Mouse (Mus musculus) midbrain, embryonic 15.5 days (tissue): ENCODE results near the gene Mecom. TPM values are rescaled to one million over a fixed set of nuclear protein-coding genes. Genes with fewer than 3 reads are reported as not detected.
A peak's percentile ranks its signal among the peaks of the same experiment; 100 is the strongest.

Source experiments
- ATAC-seq: fragments of 200-750 bp; cut with Nextera tagmentation; replicated peaks from 2 replicates; pipeline ENCODE4 v1.8.0; 2017; ENCODE audit warnings: moderate TSS enrichment
- H3K27ac ChIP-seq: fragments of 300-500 bp; sonication (generic); 2 replicates; pipeline ENCODE4 v1.5.1; 2015; ENCODE audit warnings: mild to moderate bottlenecking, inconsistent platforms
- H3K27me3 ChIP-seq: fragments of 300-500 bp; sonication (generic); replicated peaks from 2 replicates; pipeline ENCODE4 v1.6.1; 2015; ENCODE audit warnings: inconsistent platforms
- H3K36me3 ChIP-seq: fragments of 300-500 bp; sonication (generic); replicated peaks from 2 replicates; pipeline ENCODE4 v1.6.1; 2015; ENCODE audit warnings: inconsistent platforms
- H3K4me1 ChIP-seq: fragments of 300-500 bp; sonication (generic); 2 replicates; pipeline ENCODE4 v1.6.1; 2015; ENCODE audit warnings: inconsistent platforms
- H3K4me2 ChIP-seq: fragments of 300-500 bp; sonication (generic); 2 replicates; pipeline ENCODE4 v1.6.1; 2015; ENCODE audit warnings: inconsistent platforms, mild to moderate bottlenecking, moderate library complexity
- H3K4me3 ChIP-seq: fragments of 300-500 bp; sonication (generic); 2 replicates; pipeline ENCODE4 v1.5.1; 2015; ENCODE audit warnings: mild to moderate bottlenecking, inconsistent platforms
- H3K9ac ChIP-seq: fragments of 300-500 bp; sonication (generic); 2 replicates; pipeline ENCODE4 v1.6.1; 2015; ENCODE audit warnings: mild to moderate bottlenecking, inconsistent platforms
- H3K9me3 ChIP-seq: fragments of 300-500 bp; sonication (generic); 2 replicates; pipeline ENCODE4 v1.6.1; 2016; ENCODE audit warnings: inconsistent platforms
- WGBS: fragments of 180-500 bp; shearing (Covaris S2); methylation state at CpG from one replicate; pipeline ENCODE4 v1.1.7; 2015; ENCODE audit warnings: mixed read lengths; 5-methylcytosine and 5-hydroxymethylcytosine counted together
- polyA plus RNA-seq: library from polyadenylated mRNA; unstranded; fragments of >200 nt; fragmentation: Nextera tagmentation; extraction: Ambion mirVana; gene quantifications from 2 replicates; pipeline ENCODE4 v1.2.1, GENCODE M21; 2015

The Mecom gene
- polyA plus RNA-seq, 1 experiment from 2014 or later, result 5.2 TPM

DNA sequence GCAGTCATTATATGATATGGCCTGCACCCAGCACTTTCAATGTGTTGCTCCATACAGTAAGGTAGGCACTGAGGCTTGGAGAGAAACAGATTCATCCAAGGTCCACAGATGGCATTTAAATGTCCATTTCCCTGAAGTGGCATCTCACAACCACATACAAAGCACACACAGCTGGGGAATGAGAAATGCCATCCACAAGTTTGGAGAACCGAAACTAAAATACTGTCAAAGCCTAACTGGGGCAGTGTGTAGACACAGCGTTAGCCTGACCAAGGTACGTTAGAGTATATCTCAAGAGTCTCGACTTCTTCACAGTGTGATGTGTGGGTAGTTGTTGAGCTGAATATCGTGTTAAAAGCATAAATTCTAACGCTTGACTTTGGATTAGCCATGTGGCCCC lies 133.6 kb downstream of the Mecom start:
- Histone ChIP-seq H3K4me1 (peaks cover 14% of the 10 kb centered on the region), H3K27me3 (no peaks in the 10 kb centered on the region), H3K36me3 (no peaks in the 10 kb centered on the region), H3K4me2 (no peak overlapping the region), H3K9me3 (no peaks in the 10 kb centered on the region), H3K9ac (no peak overlapping the region), H3K27ac (no peak overlapping the region), H3K4me3 (no peak overlapping the region)
- ATAC-seq, result no peak
- 91% methylated on average over 6 of the region's 6 CpGs for WGBS

DNA sequence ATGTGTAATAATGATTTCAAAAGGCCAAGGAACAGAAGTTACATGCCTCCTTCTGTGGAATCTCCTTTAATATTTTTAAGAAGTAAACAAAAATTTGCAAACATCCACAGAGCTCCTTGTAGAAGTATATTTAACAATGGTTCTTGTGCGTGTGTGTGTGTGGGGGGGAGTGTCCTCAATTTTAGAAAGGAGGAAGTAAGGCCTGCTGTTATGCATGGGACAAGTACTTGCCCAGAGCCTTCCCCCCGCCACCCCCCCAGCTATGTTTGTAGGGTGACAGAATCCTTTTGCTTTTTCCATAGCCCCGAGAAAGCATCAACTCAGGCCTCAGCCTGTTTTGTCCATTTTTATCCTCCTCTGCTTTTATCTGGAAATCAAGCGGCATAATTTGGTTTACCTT lies 137.0 kb downstream of the Mecom start:
- H3K4me2 ChIP-seq, result no peak overlapping the region
- no peaks in the 10 kb centered on the region for H3K27me3 ChIP-seq
- H3K36me3 ChIP-seq, result no peaks in the 10 kb centered on the region
- 41% methylated on average over 4 of the region's 4 CpGs for WGBS
- H3K9me3 ChIP-seq, result no peaks in the 10 kb centered on the region
- no peak overlapping the region for H3K27ac ChIP-seq
- H3K4me3 ChIP-seq, result no peak overlapping the region
- no peak overlapping the region for H3K9ac ChIP-seq
- no peak for ATAC-seq
- H3K4me1 ChIP-seq, result no peaks in the 10 kb centered on the region

DNA sequence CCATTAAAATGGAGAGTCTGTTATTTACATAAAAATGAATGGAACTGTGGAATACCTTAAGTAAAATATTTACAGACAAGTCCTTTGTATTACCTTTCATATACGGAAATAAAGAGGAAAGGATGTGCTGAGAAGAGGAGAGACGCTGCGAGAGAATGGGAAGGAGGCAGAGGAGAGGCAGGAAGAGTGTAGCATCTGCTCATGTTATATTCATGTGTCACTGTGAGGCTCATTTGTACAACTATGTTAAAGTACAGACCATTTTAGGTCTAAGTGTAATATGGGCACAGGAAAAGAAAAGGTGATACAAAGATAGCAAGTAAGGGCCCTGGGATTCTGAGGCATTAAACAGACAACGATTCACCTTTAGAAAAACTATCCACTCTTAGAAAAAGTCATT lies 143.0 kb downstream of the Mecom start:
- no peak overlapping the region for H3K4me2 ChIP-seq
- no peak for ATAC-seq
- H3K27ac ChIP-seq, result no peak overlapping the region
- no peaks in the 10 kb centered on the region for H3K27me3 ChIP-seq
- H3K4me3 ChIP-seq, result no peak overlapping the region
- no peaks in the 10 kb centered on the region for H3K9me3 ChIP-seq
- no peak overlapping the region for H3K9ac ChIP-seq
- no peaks in the 10 kb centered on the region for H3K36me3 ChIP-seq
- no peaks in the 10 kb centered on the region for H3K4me1 ChIP-seq
- 64% methylated on average over 4 of the region's 4 CpGs for WGBS

DNA sequence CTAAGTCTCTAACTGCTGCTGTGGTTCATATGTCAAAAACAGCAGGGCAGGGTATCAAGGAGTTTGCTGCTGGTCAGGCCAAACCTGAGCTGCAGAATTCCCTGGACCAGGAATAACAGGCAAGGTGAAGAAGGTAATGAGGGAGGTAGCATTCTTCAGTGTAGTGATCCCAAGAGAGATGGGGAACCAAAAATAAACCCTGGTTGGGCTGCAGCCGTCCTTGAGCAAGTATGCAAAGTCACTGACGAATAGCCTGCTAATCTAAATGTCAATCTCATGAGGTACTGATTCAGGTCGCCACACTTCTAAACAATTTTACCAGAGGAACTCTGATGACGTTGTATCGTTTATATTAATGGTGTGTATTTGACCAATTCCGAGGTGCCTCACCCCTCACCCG lies 148.9 kb downstream of the Mecom start:
- H3K9me3 ChIP-seq, result no peaks in the 10 kb centered on the region
- WGBS, result 90% methylated on average over 7 of the region's 7 CpGs
- H3K27me3 ChIP-seq, result no peaks in the 10 kb centered on the region

DNA sequence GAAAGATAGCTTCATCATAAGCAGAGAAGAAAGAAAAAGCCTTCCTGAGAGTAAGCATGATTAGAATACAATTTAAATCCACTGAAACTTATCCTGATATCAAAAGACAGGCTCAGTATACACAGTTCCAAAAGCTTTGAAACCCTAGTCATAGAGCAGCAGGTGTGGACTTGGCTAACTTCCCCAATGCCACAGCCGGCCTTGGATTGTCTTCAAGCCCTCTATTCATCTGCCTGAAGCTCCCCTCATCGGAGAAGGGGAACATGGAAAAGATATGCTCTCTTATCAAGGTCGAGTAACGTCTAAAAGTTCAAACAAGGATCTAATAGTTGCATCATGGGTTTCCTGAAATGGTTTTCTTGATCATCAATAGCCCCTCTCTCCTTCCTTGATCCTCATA lies 152.9 kb downstream of the Mecom start:
- no peak for ATAC-seq
- H3K4me1 ChIP-seq, result no peaks in the 10 kb centered on the region
- H3K9ac ChIP-seq, result no peak overlapping the region
- no peak overlapping the region for H3K4me2 ChIP-seq
- no peak overlapping the region for H3K27ac ChIP-seq
- H3K36me3 ChIP-seq, result no peaks in the 10 kb centered on the region
- H3K4me3 ChIP-seq, result no peak overlapping the region
- H3K9me3 ChIP-seq, result no peaks in the 10 kb centered on the region
- WGBS, result 85% methylated on average over 4 of the region's 4 CpGs
- H3K27me3 ChIP-seq, result no peaks in the 10 kb centered on the region

More for the DNA sequence above, 148.9 kb downstream of the Mecom start:
- ATAC-seq, result no peak
- Histone ChIP-seq H3K4me3 (no peak overlapping the region), H3K4me2 (no peak overlapping the region), H3K36me3 (no peaks in the 10 kb centered on the region), H3K27ac (no peak overlapping the region), H3K4me1 (no peaks in the 10 kb centered on the region), H3K9ac (no peak overlapping the region)

DNA sequence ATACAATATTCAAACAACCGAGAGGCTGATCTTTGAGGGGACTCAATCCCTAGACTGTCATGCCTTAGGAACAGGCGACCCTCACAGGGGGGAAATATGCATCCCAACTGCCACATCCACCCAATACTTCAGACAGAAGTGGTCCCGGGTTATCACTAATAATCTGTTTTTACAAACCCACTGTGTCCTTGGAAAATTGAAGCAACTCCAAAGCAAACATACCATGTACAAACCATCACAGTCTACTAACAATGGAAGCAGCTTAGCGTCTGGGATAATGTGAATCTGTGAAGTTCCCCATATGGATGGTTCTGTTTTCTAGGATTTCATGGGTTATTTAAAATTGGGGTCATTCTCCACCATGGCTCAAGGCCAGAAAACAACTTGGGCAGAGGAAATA lies 155.1 kb downstream of the Mecom start:
- Histone ChIP-seq H3K4me1 (no peaks in the 10 kb centered on the region), H3K27me3 (no peaks in the 10 kb centered on the region), H3K9ac (no peak overlapping the region), H3K4me3 (no peak overlapping the region), H3K9me3 (no peaks in the 10 kb centered on the region), H3K36me3 (no peaks in the 10 kb centered on the region), H3K27ac (no peak overlapping the region), H3K4me2 (no peak overlapping the region)
- ATAC-seq, result no peak
- WGBS, result 66% methylated on average over 4 of the region's 4 CpGs

DNA sequence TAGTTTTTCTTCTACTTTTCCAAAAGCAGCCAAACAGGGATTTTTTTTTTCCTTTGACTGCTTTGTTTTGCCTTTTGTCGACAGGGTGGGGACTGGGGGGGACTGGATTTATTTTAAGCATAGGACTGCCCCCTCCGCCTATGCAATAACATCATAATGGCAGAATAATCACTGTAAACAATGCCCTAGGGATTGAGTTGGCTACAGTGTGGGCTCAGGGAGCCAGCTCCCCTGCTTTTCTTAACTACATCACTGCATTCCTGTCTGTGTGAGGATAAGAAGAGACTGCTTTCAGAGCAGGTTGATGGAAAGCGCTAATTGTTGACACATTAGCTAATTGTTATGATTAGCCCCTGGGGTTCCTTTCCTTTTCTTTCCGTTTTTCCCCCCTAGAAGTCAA lies 155.6 kb downstream of the Mecom start:
- H3K4me2 ChIP-seq, result no peak overlapping the region
- 38% methylated on average over 4 of the region's 4 CpGs for WGBS
- H3K27me3 ChIP-seq, result no peaks in the 10 kb centered on the region
- no peaks in the 10 kb centered on the region for H3K9me3 ChIP-seq
- H3K4me1 ChIP-seq, result no peaks in the 10 kb centered on the region
- no peak overlapping the region for H3K27ac ChIP-seq
- no peaks in the 10 kb centered on the region for H3K36me3 ChIP-seq
- ATAC-seq, result no peak
- H3K4me3 ChIP-seq, result no peak overlapping the region
- no peak overlapping the region for H3K9ac ChIP-seq

DNA sequence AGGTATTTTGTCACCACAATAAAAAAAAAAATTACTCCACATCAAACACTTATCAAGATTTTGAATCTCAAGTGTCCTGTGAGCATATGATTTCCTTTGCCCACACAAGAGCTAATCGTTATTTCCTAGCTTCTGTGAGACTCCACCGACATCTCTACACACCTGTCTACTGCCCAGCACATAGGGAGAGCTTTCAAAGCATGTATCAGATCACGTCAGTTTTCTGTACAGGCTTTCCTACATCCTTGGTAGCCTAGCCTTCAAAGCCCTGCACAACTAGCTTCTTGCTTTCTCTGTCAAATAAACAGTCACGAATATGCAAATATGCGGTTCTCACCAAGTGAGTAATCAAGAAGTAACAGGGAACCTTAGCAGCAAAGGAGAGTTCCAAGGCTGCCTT lies 157.5 kb downstream of the Mecom start:
- H3K27ac ChIP-seq, result no peak overlapping the region
- H3K4me1 ChIP-seq, result no peaks in the 10 kb centered on the region
- no peak overlapping the region for H3K4me2 ChIP-seq
- no peak overlapping the region for H3K4me3 ChIP-seq
- H3K9me3 ChIP-seq, result no peaks in the 10 kb centered on the region
- H3K27me3 ChIP-seq, result no peaks in the 10 kb centered on the region
- H3K9ac ChIP-seq, result no peak overlapping the region
- 92% methylated on average over 5 of the region's 5 CpGs for WGBS
- ATAC-seq, result no peak
- no peaks in the 10 kb centered on the region for H3K36me3 ChIP-seq

DNA sequence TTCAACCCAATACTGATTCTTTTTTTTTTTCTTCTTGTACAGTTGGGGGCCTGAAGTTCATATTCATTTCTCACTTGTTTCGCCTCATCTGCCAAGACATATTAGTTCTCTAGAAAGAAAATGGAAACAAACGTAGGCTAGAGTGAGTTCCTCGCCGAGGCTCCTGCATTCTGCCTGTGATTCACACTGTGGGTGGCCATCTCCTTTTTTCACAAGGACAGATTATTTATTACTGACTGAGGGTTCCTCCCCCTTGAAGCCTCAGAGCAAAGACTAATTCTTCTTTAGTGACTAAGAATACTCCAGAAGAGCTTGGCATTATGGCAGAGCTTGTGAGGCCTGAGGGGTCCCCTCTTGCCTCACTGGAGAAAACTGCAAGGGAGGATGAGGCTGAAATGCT lies 167.5 kb downstream of the Mecom start:
- Histone ChIP-seq H3K4me1 (no peaks in the 10 kb centered on the region), H3K27ac (no peak overlapping the region), H3K36me3 (no peaks in the 10 kb centered on the region), H3K27me3 (no peaks in the 10 kb centered on the region), H3K4me2 (no peak overlapping the region), H3K9ac (no peak overlapping the region), H3K4me3 (no peak overlapping the region), H3K9me3 (no peaks in the 10 kb centered on the region)
- 53% methylated on average over 4 of the region's 4 CpGs for WGBS
- ATAC-seq, result no peak

DNA sequence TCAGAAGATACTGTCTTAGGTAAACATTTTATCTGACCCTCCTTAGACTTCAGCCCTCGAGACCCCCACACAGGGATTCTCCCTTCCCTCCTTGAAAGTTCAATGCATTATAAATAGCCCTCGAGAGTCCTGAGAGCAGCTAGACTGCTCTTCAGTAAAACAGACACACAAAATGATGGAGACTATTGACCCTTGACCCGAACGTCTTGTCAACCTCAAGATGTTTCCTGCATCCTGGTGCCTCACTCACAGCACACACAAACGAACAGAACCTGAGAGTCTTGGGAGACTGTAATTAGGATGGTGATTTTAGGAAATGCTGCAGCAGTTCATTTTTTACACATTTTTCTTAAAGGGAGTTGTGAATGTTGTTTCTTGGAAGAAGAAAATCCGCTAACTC lies 168.5 kb downstream of the Mecom start:
- Histone ChIP-seq H3K27ac (no peak overlapping the region), H3K9ac (no peak overlapping the region), H3K4me3 (no peak overlapping the region), H3K4me2 (no peak overlapping the region), H3K9me3 (no peaks in the 10 kb centered on the region), H3K4me1 (no peaks in the 10 kb centered on the region), H3K36me3 (no peaks in the 10 kb centered on the region), H3K27me3 (no peaks in the 10 kb centered on the region)
- no peak for ATAC-seq
- WGBS, result 82% methylated on average over 6 of the region's 6 CpGs

DNA sequence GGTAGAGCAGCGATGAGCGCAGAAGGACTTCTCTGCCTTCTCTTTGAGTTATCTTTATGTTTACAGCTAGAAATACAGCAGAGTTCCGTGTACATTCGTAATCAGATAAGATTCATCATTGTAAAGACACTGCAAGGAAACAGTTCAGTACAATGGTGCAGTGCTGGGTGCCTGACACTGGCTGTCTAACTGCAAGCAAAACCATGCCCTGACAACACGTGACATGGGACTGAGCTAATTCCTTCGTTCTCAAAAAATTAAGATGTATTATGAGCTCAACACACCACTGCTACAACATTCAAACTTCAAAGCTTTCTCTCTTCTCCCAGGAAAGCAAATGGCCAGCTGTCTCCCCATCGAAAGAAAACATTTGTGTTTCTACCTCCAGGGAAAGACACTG lies 176.3 kb downstream of the Mecom start:
- Histone ChIP-seq H3K36me3 (no peaks in the 10 kb centered on the region), H3K27ac (no peak overlapping the region), H3K4me1 (peaks cover 7% of the 10 kb centered on the region; the same call in 1 of the 2 replicates), H3K4me3 (peak overlapping the region; percentile 21), H3K9me3 (no peaks in the 10 kb centered on the region), H3K9ac (no peak overlapping the region), H3K27me3 (no peaks in the 10 kb centered on the region), H3K4me2 (peak overlapping the region; percentile 45)
- 34% methylated on average over 7 of the region's 7 CpGs for WGBS
- ATAC-seq, result no peak

DNA sequence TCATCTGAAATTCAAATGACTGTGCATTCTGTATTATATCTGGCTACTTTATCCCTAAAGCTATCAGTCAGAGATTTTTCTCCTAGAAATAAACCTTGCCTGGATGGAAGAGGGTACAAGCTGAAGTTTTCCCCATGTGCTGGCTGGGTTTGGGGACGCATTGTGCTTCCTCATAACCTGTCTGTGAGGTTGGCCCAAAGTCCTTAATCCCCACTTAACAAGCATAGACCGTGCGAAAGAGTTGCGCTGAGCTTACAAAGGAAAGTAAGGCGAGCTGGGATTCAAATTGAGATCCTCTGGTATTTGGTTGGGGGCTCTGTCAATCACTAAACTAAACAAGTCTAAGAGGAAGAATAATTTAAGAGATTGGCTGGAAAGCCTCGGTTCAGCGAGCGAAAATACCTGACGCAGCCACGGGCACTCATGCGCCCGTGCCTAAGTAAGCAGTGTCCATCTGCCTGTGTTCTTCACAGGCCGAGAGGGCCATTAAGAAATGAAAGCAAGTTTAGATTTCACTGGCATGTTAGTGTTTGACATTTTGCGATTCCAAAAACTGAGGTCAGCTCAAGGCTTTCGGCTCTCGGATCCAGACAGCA lies 176.8 kb downstream of the Mecom start:
- WGBS, result 20% methylated on average over 16 of the region's 16 CpGs
- Histone ChIP-seq H3K36me3 (no peaks in the 10 kb centered on the region), H3K4me3 (peak overlapping the region; percentile 21), H3K4me1 (peaks cover 7% of the 10 kb centered on the region; the same call in 1 of the 2 replicates), H3K4me2 (peak overlapping the region; percentile 45), H3K27me3 (no peaks in the 10 kb centered on the region), H3K27ac (no peak overlapping the region), H3K9me3 (no peaks in the 10 kb centered on the region), H3K9ac (no peak overlapping the region)
- no peak for ATAC-seq

DNA sequence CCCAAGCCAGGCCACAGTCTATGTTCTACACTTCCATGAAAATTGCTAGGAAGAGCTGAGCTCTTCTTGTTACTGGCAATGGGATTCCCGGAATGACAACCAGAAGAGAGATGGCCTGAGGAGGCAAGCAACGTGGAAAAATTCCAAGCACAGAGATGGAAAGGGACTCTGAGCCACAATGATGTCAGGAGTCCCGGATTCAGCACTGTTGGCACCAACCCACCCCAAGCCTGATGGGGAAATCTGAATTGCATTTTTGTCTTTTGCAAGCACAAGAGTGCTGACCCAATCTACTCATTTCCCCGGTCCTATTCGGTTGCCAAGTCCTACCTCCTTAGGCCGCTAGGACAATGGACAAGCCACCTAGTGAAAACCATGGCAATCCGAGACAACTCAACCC lies 181.2 kb downstream of the Mecom start:
- Histone ChIP-seq H3K27me3 (no peaks in the 10 kb centered on the region), H3K27ac (no peak overlapping the region), H3K4me3 (no peak overlapping the region), H3K4me2 (no peak overlapping the region), H3K9ac (no peak overlapping the region), H3K36me3 (no peaks in the 10 kb centered on the region), H3K9me3 (no peaks in the 10 kb centered on the region), H3K4me1 (peaks cover 7% of the 10 kb centered on the region; the same call in 1 of the 2 replicates)
- WGBS, result 85% methylated on average over 7 of the region's 7 CpGs
- no peak for ATAC-seq
